10 mouse cellular contexts compared by ENCODE assay signal in genomic region chr17:7204771-7205406, GRCm38 (mm10). TPM values are rescaled to one million over a fixed set of nuclear protein-coding genes. Genes with fewer than 3 reads are reported as not detected.
A peak's percentile ranks its signal among the peaks of the same experiment; 100 is the strongest.
DNase-seq lines count a peak whose midpoint lies in the region; ATAC-seq and TF ChIP-seq lines count a peak whose summit lies in the region.
"Had no signal": no experiment of that assay in that cellular context is flagged by ENCODE, and none has a peak within 500 bp of the region (broad histone marks: within the 10 kb centered on the region; RNA-seq: fewer than 3 reads in every experiment).

No protein-coding gene starts in this region.

- H3K9me3 ChIP-seq in lung, embryonic 16.5 days (ENCODE audit: control insufficient read depth, low read length) = no peaks in the 10 kb centered on the region
- H3K9me3 ChIP-seq in lung, postnatal 0 days (ENCODE audit: low read length) = no peaks in the 10 kb centered on the region
- H3K9me3 ChIP-seq in embryonic facial prominence, embryonic 13.5 days = no peaks in the 10 kb centered on the region
- no peaks in the 10 kb centered on the region for H3K9me3 ChIP-seq in limb, embryonic 11.5 days (ENCODE audit: control insufficient read depth, low read length)

- H3K36me3 ChIP-seq in lung, embryonic 16.5 days (ENCODE audit: control insufficient read depth, insufficient read depth, low read length) = no peaks in the 10 kb centered on the region
- no peaks in the 10 kb centered on the region for H3K36me3 ChIP-seq in lung, postnatal 0 days (ENCODE audit: insufficient read depth, low read length)
- H3K36me3 ChIP-seq in embryonic facial prominence, embryonic 13.5 days = no peaks in the 10 kb centered on the region
- no peaks in the 10 kb centered on the region for H3K36me3 ChIP-seq in limb, embryonic 11.5 days (ENCODE audit: control insufficient read depth, insufficient read depth, low read length)

- no peak overlapping the region for H3K4me3 ChIP-seq in lung, embryonic 16.5 days (ENCODE audit: low read length)
- no peak overlapping the region for H3K4me3 ChIP-seq in lung, postnatal 0 days (ENCODE audit: low read depth, low read length)
- no peak overlapping the region for H3K4me3 ChIP-seq in embryonic facial prominence, embryonic 13.5 days
- H3K4me3 ChIP-seq in limb, embryonic 11.5 days (ENCODE audit: low read depth, low read length) = no peak overlapping the region

- H3K9ac ChIP-seq in lung, embryonic 16.5 days (ENCODE audit: low read length) = no peak overlapping the region
- no peak overlapping the region for H3K9ac ChIP-seq in lung, postnatal 0 days (replicated peaks; ENCODE audit: low read depth)
- H3K9ac ChIP-seq in embryonic facial prominence, embryonic 13.5 days = no peak overlapping the region
- no peak overlapping the region; the same call in 1 of the 2 replicates for H3K9ac ChIP-seq in limb, embryonic 11.5 days (ENCODE audit: low read length)

- H3K4me2 ChIP-seq in lung, embryonic 16.5 days (ENCODE audit: low read depth, low read length) = no peak overlapping the region
- no peak overlapping the region for H3K4me2 ChIP-seq in lung, postnatal 0 days (replicated peaks; ENCODE audit: low read depth, low read length)
- H3K4me2 ChIP-seq in embryonic facial prominence, embryonic 13.5 days = peak overlapping the region; percentile 27
- no peak overlapping the region for H3K4me2 ChIP-seq in limb, embryonic 11.5 days (ENCODE audit: low read depth, severe bottlenecking)
- H3K4me2 ChIP-seq: heart, embryonic 11.5 days had no signal

- H3K4me1 ChIP-seq in lung, embryonic 16.5 days (replicated peaks; ENCODE audit: control insufficient read depth, insufficient read depth, low read length) = peaks cover 8% of the 10 kb centered on the region
- no peaks in the 10 kb centered on the region for H3K4me1 ChIP-seq in lung, postnatal 0 days (ENCODE audit: insufficient read depth, low read depth, low read length)
- H3K4me1 ChIP-seq in embryonic facial prominence, embryonic 13.5 days = peaks cover 24% of the 10 kb centered on the region
- peaks cover 14% of the 10 kb centered on the region for H3K4me1 ChIP-seq in limb, embryonic 11.5 days (ENCODE audit: control insufficient read depth, insufficient read depth, low read length)

- TF ChIP-seq EP300 in lung, postnatal 0 days (IDR thresholded peaks at IDR 0.05) = no peak

- no peak for DNase-seq in lung, postnatal 0 days (ENCODE audit: low spot score)
- DNase-seq in limb, embryonic 11.5 days (ENCODE audit: low spot score) = peak; percentile 63
- DNase-seq in skeletal muscle tissue, adult 2 months (ENCODE audit: low read depth, low spot score) = peak; percentile 73
- no peak for DNase-seq in thymus, postnatal 36 days
- no peak for DNase-seq in urinary bladder, postnatal 25 days (ENCODE audit: low spot score)
- DNase-seq in cerebellum, postnatal 14 days = no peak
- DNase-seq: cerebellum, adult 11 months had no signal

- WGBS in lung, embryonic 16.5 days = 48% methylated on average over 11 of the region's 11 CpGs
- WGBS in lung, postnatal 0 days = 53% methylated on average over 11 of the region's 11 CpGs
- WGBS in embryonic facial prominence, embryonic 13.5 days = 22% methylated on average over 11 of the region's 11 CpGs
- WGBS in limb, embryonic 11.5 days = 50% methylated on average over 11 of the region's 11 CpGs

- H3K27ac ChIP-seq in lung, embryonic 16.5 days (ENCODE audit: low read length) = no peak overlapping the region
- no peak overlapping the region for H3K27ac ChIP-seq in lung, postnatal 0 days (ENCODE audit: low read length)
- H3K27ac ChIP-seq in embryonic facial prominence, embryonic 13.5 days = peak overlapping the region; percentile 81
- H3K27ac ChIP-seq in limb, embryonic 11.5 days (replicated peaks; ENCODE audit: low read depth, low read length) = peak overlapping the region; percentile 76; the same call in 1 of the 2 replicates

- no peak for TF ChIP-seq CTCF in lung, postnatal 0 days (IDR thresholded peaks at IDR 0.05)

- no peaks in the 10 kb centered on the region for H3K27me3 ChIP-seq in lung, embryonic 16.5 days (ENCODE audit: control insufficient read depth, insufficient read depth, low read depth, low read length)
- no peaks in the 10 kb centered on the region for H3K27me3 ChIP-seq in lung, postnatal 0 days (replicated peaks; ENCODE audit: insufficient read depth, low read length)
- H3K27me3 ChIP-seq in embryonic facial prominence, embryonic 13.5 days = no peaks in the 10 kb centered on the region
- H3K27me3 ChIP-seq in limb, embryonic 11.5 days (ENCODE audit: control insufficient read depth, insufficient read depth, low read length) = no peaks in the 10 kb centered on the region

- peak; percentile 36; the same call in 1 of the 2 replicates for ATAC-seq in lung, embryonic 16.5 days (ENCODE audit: low read depth)
- ATAC-seq in lung, postnatal 0 days = no peak
- peak; percentile 81 for ATAC-seq in embryonic facial prominence, embryonic 13.5 days (ENCODE audit: insufficient number of reproducible peaks, insufficient read depth, low FRiP score, low TSS enrichment, low read depth)
- ATAC-seq in limb, embryonic 11.5 days (ENCODE audit: insufficient number of reproducible peaks, low FRiP score, low TSS enrichment, low read depth) = peak; percentile 83

RNA-seq across cellular contexts. Expression of gene Rps6ka2, which starts 35.0 kb away (rescaled TPM):
- polyA plus RNA-seq in lung, embryonic 16.5 days (2015; fragmentation: Nextera tagmentation; extraction: Ambion mirVana) = 10.5 and 10.6 TPM in 2 replicates
- polyA plus RNA-seq in lung, postnatal 0 days (2015; fragmentation: Nextera tagmentation; extraction: Ambion mirVana) = 7.1 and 8.4 TPM in 2 replicates
- 9.5 and 12.1 TPM in 2 replicates for polyA plus RNA-seq in embryonic facial prominence, embryonic 13.5 days (2015; fragmentation: Nextera tagmentation; extraction: Ambion mirVana)
- polyA plus RNA-seq in limb, embryonic 11.5 days (2014; fragmentation: Nextera tagmentation; extraction: Ambion mirVana) = 20.1 and 24.2 TPM in 2 replicates

Comparison
In these comparisons a context has a peak if more than half of its experiments do, and no peak if none do; other contexts are left out.
1. H3K27ac ChIP-seq: peak in embryonic facial prominence, embryonic 13.5 days (single experiment) and limb, embryonic 11.5 days (single experiment); none in lung, embryonic 16.5 days (single experiment) and lung, postnatal 0 days (single experiment).
2. DNase-seq: peak in limb, embryonic 11.5 days (single experiment) and skeletal muscle tissue, adult 2 months (single experiment); none in lung, postnatal 0 days (single experiment), thymus, postnatal 36 days (0 of 2), urinary bladder, postnatal 25 days (single experiment) and cerebellum, postnatal 14 days (0 of 2).